Mouse (Mus musculus) heart, postnatal 36 days (tissue): ENCODE measurements around the gene Zfp146. TPM values are rescaled to one million over a fixed set of nuclear protein-coding genes. Genes with fewer than 3 reads are reported as not detected.
"Not testable (repeated sequence)": the region's sequence is repeated elsewhere in the genome, so short reads cannot be mapped to it uniquely, and the experiment has no call there.

Experiments
- DNase-seq, 2 experiments: peaks; one replicate each; pipeline ENCODE4 v3.0.0; 2021 to 2022
- intact Hi-C: fragments of 180-260 bp; cut with DNase I; formaldehyde crosslinking; loops from one replicate; pipeline ENCODE4 v1.15.1; 2025
- total RNA-seq, 2 experiments: library from RNA; stranded (reverse); gene quantifications; 2 replicates each; pipeline ENCODE4 v1.2.3; 2021

The Zfp146 gene
- total RNA-seq: 10 to 100 TPM; 26.3 to 30.3 TPM

GRCm38 (mm10) chr7:30169583-30170282 is at the start of gene Zfp146:
Gene Zfp146, minus strand, starts transcription at chr7:30169750.
- peak; percentile 86 to 92 for DNase-seq
- intact Hi-C loops: loop anchor here (2.0 to 5.0 kb wide), 4 partner anchors 47 to 157 kb away; partner anchors contain the start of genes Thap8, Wdr62 and Zfp260

DNA sequence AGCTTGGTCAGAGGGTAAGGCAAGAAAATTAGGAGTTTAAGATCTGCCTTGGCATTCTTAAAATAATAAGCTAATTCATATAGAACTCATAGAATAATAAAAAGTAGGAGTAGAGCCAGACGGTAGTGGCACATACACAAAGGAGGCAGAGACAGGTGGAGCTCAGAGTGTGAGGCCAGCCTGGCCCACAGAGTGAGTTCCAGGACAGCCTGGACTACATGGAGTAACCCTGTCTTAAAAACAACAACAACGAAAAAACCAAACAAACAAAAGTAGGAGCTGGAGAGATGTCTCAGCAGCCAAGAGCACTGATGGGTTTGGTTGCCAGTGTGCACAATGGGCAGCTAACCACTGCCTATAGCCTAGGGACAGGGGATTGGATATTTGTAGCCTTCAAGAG is 47.7 kb upstream of the Zfp146 start:
- DNase-seq: no peak
- intact Hi-C loops: loop anchor here (5.0 kb wide), 1 partner anchor 35 kb away; the partner anchor contains the start of gene Cox7a1

DNA sequence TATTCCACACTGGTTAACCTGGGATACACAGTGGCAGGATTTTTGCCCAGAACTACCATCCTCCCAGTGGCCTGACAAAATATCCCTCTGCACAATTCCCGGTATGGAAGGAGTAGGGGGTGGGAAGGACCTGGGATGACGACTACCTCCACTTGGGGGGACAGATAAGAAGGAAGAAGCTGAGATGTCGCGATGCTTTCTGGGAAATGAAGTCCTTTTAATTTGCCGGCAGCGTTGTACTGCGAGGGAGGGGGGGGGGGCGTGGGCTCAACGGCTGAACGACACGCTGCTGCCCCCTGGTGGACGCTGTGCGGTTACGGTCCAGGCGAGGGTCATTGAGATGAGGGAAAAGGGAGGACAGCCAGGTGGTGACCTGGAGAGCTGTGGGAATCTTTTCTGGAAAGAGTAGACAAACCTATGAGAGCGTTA is 47.2 kb upstream of the Zfp146 start:
- intact Hi-C loops: loop anchor here (5.0 kb wide), 1 partner anchor 34 kb away; the partner anchor contains the start of gene Cox7a1
- peak; percentile 77 to 87 for DNase-seq

DNA sequence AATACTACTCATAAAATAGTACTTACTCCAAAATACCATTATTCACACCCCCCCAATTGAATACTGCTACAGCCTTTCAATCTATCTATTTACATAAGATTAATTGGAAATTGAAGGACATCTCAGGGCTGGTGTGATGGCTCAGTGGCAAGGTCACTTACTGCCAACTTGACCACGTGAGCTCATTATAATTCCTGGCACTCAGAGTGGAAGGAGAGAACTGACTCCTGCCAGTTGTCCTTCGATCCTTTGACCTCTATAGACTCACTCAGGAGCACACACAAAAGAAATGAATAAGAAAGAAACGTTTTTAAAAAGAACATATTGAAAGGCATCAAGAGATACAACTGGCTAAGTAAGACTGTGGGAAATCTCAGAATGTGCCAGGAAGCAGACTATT is 46.3 kb upstream of the Zfp146 start:
- intact Hi-C loops: loop anchor here (5.0 kb wide), 1 partner anchor 34 kb away; the partner anchor contains the start of gene Cox7a1
- DNase-seq: no peak

- intact Hi-C loops: no loop called here
- DNase-seq: no peak
Observed at GRCm38 (mm10) chr7:30213881-30214280, 44.3 kb upstream of the Zfp146 start.

DNA sequence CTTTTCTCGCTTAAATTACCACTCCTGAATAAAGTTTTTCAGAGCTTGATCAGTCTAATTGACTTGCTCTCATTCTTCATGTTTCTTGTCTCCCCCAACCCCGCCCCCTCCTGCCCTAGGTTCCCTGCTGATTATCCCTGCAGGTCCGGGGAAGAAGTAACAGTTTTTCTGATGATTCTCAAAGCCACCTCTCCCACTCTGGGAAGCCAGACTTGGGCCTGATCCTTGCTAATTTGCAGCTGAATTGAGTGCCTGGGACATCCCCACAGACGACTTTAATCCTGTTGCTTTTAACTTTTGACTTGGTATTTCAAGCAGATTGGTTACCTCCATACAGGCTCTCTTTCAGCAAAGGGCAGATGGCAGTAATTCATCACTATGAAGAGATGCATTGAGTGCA is 41.5 kb upstream of the Zfp146 start:
- intact Hi-C loops: no loop called here
- no peak for DNase-seq

GRCm38 (mm10) chr7:30206364-30206763 is 36.8 kb upstream of the Zfp146 start:
- DNase-seq, intact Hi-C loops: not testable (repeated sequence)

GRCm38 (mm10) chr7:30205383-30205782 is 35.8 kb upstream of the Zfp146 start:
- intact Hi-C loops: loop anchor here (1.0 kb wide), 1 partner anchor 24 kb away; no protein-coding TSS in a partner anchor
- peak; percentile 67 to 76 for DNase-seq

DNA sequence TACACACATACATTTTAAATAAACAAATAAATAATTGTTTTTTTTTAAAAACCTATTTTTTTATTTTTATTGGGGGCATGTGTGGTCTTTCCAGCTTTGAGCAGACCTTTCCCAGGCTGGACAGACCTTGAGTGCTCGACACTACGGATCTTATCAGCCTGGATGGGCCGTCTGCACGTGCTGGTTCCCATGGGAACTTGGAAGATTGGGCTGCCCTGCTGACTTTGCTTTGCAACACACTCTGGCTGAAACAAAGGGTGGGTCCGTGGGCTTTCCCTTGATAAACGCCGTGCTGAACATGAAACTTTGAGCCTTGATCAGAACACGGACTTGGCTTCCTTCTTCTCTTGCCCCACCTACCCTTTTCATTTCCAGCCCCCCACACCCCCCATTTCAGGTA is 34.8 kb upstream of the Zfp146 start:
- no peak for DNase-seq
- intact Hi-C loops: no loop called here

- DNase-seq: peak; percentile 57 to 70
- intact Hi-C loops: loop anchor here (2.0 kb wide), 1 partner anchor 190 kb away; no protein-coding TSS in a partner anchor
Observed at GRCm38 (mm10) chr7:30202895-30203690, 33.5 kb upstream of the Zfp146 start.

- DNase-seq, intact Hi-C loops: not testable (repeated sequence)
Observed at GRCm38 (mm10) chr7:30200661-30201060, 31.1 kb upstream of the Zfp146 start.

- intact Hi-C loops: no loop called here
- DNase-seq: no peak
Observed at GRCm38 (mm10) chr7:30200200-30200599, 30.6 kb upstream of the Zfp146 start.

DNA sequence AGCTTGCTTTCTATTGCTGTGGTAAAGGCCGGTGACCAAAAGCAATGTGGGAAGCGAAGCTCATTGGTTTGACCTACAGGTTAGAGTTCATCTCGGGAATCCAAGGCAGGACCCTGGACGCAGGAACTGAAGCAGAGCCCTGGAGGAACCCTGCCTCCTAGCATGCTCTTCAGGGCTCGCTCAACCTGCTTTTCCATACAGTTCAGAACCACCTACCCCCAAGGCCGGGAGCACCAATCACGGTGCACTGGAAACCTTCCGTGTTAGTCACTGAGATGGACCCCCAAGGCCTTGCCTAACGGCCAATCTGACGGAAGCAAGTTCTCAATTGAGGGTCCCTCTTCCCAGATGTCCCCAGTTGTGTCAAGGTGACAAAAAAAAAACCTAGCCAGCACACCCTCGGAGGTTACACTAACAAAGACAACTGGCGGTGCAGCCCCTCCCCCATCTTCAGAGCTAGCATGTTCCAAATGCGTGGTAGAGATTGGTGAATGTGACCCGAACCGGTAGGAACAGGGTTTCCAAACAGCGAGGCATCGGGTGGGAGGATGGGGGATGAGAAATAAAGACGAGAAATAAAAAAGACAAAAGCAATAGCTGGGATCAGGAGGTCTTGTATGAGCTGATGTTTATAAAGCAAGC is 30.1 kb upstream of the Zfp146 start:
- no peak for DNase-seq
- intact Hi-C loops: no loop called here

DNA sequence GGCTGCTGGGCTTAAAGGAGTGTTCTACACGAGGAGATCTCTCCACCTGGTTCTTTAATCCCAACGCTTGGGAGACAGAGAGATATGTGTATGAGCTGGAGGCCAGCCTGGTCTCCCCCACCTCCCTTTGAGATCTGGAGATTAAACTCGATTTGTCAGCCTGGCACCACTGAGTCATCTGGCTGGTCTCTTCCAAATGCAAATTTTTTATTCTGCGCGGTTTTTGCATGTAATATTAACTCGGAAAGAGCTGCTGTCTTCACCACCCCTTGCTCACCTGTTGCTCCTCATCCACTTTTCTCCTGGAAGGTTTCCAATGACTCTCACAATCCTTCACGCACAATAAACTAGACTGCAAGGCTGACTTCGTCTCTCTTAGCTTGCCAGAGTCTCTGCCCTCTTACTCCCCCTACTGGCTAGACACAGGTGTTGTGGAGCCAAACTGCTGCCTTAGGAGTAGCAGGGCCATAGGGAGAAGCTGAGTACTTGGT is 29.0 kb upstream of the Zfp146 start, which contains the start of gene Capns1:
Gene Capns1, minus strand, starts transcription at position 331 of the 491 bp plus-strand sequence.
- intact Hi-C loops: no loop called here
- DNase-seq: peak; percentile 57 to 58

GRCm38 (mm10) chr7:30197592-30198129 is 28.1 kb upstream of the Zfp146 start:
- intact Hi-C loops: no loop called here
- no peak for DNase-seq

DNA sequence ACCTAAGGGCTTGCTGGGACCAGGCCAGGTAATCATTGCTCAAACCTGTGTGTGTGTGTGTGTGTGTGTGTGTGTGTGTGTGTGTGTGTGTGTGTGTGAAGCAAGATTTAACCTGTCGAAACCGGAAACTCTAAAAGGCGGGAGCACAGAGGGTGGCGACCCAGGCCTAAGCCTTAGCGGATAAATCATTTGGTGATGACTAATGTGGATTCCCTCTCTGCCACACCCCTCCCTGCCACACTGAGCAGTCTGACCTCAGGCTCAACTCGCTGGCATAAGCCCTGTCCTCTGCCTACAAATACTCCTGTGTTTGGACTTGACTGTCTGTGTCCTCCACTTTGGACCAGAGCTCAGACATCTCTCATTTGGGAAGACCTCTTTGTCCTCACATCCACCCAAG is 26.6 kb upstream of the Zfp146 start:
- intact Hi-C loops: no loop called here
- no peak for DNase-seq

GRCm38 (mm10) chr7:30195461-30195860 is 25.9 kb upstream of the Zfp146 start:
- intact Hi-C loops: no loop called here
- no peak for DNase-seq

DNA sequence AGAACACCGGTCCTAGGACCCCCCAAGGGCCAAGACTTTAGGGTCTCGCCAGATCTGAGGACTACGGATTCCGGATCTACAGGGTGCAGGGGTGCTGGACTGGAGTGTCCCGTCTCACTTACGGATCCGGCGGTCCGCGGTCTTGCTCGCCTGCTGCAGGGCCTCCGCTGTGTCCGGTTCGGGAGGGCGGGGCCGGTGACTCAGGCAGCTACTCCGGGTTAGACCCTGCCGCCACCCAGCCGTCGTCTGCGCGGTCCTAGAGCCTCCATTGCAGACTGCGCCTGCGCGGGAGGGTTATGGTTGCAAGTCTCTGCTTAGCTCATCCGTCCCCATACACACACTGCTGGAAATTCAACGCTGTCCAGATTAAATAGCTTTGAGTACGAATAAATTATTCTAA is 25.3 kb upstream of the Zfp146 start:
- DNase-seq: peak; percentile 94 to 95
- intact Hi-C loops: no loop called here

DNA sequence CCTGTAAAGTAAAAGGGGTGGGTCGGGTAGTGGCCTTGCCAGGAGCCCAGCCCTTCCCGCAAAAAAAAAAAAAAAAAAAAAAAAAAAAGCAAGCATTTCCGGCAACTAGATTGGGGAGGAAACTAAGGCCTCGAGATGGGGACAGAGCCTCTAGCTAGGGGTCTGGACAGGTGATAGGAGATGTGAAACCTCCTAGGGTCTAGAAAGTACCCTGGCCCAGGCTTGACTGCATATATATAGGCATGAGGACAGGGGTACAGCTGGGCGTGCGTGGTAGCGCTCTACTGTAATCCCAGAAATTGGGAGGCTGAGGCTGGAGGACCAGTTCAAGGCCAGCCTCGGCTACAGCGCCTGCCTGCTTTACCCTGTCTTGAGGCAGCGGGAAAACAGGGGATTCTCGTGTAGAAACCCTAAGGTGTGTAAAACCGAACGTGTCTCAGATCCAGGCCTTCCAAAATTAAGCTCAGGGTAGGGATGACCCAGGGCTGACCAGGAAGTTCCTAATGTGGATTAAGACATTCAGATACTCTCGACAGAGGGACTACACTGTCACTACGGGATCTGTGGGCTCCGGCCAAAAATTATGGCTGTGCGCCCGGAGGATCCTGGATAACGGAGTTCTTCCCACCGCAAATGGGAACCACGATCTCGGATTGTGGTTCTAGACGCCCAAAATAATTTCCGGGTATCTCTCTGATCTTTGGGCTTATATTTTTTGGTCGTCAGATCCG is 24.7 kb upstream of the Zfp146 start:
- intact Hi-C loops: no loop called here
- DNase-seq: peak; percentile 61 to 71
